Mouse (Mus musculus) ES-E14 (cell line): ENCODE measurements around the gene Klk15. TPM values are rescaled to one million over a fixed set of nuclear protein-coding genes. Genes with fewer than 3 reads are reported as not detected.

ENCODE experiments used
- DNase-seq: peaks from one replicate; pipeline ENCODE4 v3.0.0-alpha.2; 2013; ENCODE audit warnings: low read depth, low spot score
- H3K27ac ChIP-seq: 2 replicates; pipeline ENCODE4 v1.5.1; 2012; ENCODE audit warnings: low read depth, mild to moderate bottlenecking, low read length, moderate library complexity, mixed read lengths; ENCODE audit not compliant: poor library complexity, insufficient read depth, severe bottlenecking
- H3K36me3 ChIP-seq: 2 replicates; pipeline ENCODE4 v1.6.1; 2012; ENCODE audit warnings: mild to moderate bottlenecking, low read length, moderate library complexity, mixed read lengths; ENCODE audit not compliant: control insufficient read depth, poor library complexity, insufficient read depth, severe bottlenecking
- H3K4me1 ChIP-seq, 2 experiments: fragments of 150-350 bp in 1 of 2; sonication (generic) in 1 of 2; 2 replicates each; pipeline ENCODE4 v1.6.1; 2012; ENCODE audit warnings: low read length in 2 of 2, mild to moderate bottlenecking in 1 of 2, mixed read lengths in 1 of 2; ENCODE audit not compliant: control insufficient read depth in 2 of 2, insufficient read depth in 2 of 2, poor library complexity in 1 of 2
- H3K4me3 ChIP-seq, 2 experiments: fragments of 150-350 bp in 1 of 2; sonication (generic) in 1 of 2; 2 replicates each; pipeline ENCODE4 v1.5.1; 2012; ENCODE audit warnings: low read length in 2 of 2, low read depth in 1 of 2, mild to moderate bottlenecking in 1 of 2, mixed read lengths in 1 of 2; ENCODE audit not compliant: insufficient read depth in 1 of 2, poor library complexity in 1 of 2, severe bottlenecking in 1 of 2
- H3K9ac ChIP-seq: 2 replicates; pipeline ENCODE4 v1.6.1; 2012; ENCODE audit warnings: low read depth, mild to moderate bottlenecking, low read length, mixed read lengths; ENCODE audit not compliant: poor library complexity, insufficient read depth, severe bottlenecking
- H3K9me3 ChIP-seq: fragments of 150-350 bp; sonication (generic); 2 replicates; pipeline ENCODE4 v1.6.1; 2012; ENCODE audit warnings: low read depth, mild to moderate bottlenecking, low read length; ENCODE audit not compliant: control insufficient read depth, insufficient read depth
- CHD2 ChIP-seq: IDR thresholded peaks from 2 replicates; pipeline ENCODE4 v1.6.1; 2014; ENCODE audit warnings: mild to moderate bottlenecking, low read depth, low read length, inconsistent platforms
- HCFC1 ChIP-seq: IDR thresholded peaks from 2 replicates; pipeline ENCODE4 v1.6.1; 2012; ENCODE audit warnings: low read length, inconsistent platforms, borderline replicate concordance; ENCODE audit not compliant: insufficient read depth
- MAFK ChIP-seq: IDR thresholded peaks from 2 replicates; pipeline ENCODE4 v1.6.1; 2014; ENCODE audit warnings: mild to moderate bottlenecking, low read depth, low read length, inconsistent platforms; ENCODE audit not compliant: insufficient read depth
- ZC3H11A ChIP-seq: IDR thresholded peaks from 2 replicates; pipeline ENCODE4 v1.6.1; 2012; ENCODE audit warnings: low read depth, mild to moderate bottlenecking, inconsistent platforms, low read length, borderline replicate concordance
- ZNF384 ChIP-seq: IDR thresholded peaks from 2 replicates; pipeline ENCODE4 v1.6.1; 2012; ENCODE audit warnings: low read depth, low read length, inconsistent platforms
- in situ Hi-C, 2 experiments: fragments of 600-800 bp; cut with MboI; formaldehyde crosslinking; loops; one replicate each; pipeline ENCODE4 v1.15.1; 2025; ENCODE audit warnings: low sequenced_read_pairs in 2 of 2, inconsistent platforms in 1 of 2; ENCODE audit not compliant: unreplicated experiment in 2 of 2
- total RNA-seq: library from RNA; depleted of rRNA; stranded (reverse); fragments of 300-350 nt; gene quantifications from 2 replicates; pipeline ENCODE4 v1.2.3, GENCODE M21; 2012

Gene Klk15
- total RNA-seq, 1 experiment: not detected

- DNase-seq: no peak
- TF ChIP-seq MAFK (no peak), CHD2 (no peak), ZNF384 (no peak), ZC3H11A (no peak), HCFC1 (no peak)
- in situ Hi-C loops: no loop called here
These were observed 15.1 kb upstream of the Klk15 start for GRCm38 (mm10) chr7:43918426-43918825.

GRCm38 (mm10) chr7:43918871-43919270, 14.7 kb upstream of the Klk15 start:
- no peaks in the 10 kb centered on the region for H3K9me3 ChIP-seq
- H3K4me1 ChIP-seq: peaks cover 0 to 1% of the 10 kb centered on the region in 2 experiments; a peak in 1 of 4 replicates
- in situ Hi-C loops: no loop called here
- no peaks in the 10 kb centered on the region for H3K36me3 ChIP-seq
- no peak overlapping the region for H3K27ac ChIP-seq
- TF ChIP-seq CHD2 (no peak), ZNF384 (no peak), HCFC1 (no peak), MAFK (no peak), ZC3H11A (no peak)
- H3K4me3 ChIP-seq: no peak overlapping the region
- H3K9ac ChIP-seq: no peak overlapping the region
- DNase-seq: no peak

More at GRCm38 (mm10) chr7:43918426-43918825, 15.1 kb upstream of the Klk15 start:
- H3K4me1 ChIP-seq: peaks cover 0 to 1% of the 10 kb centered on the region in 2 experiments; a peak in 1 of 4 replicates
- no peak overlapping the region for H3K27ac ChIP-seq
- no peaks in the 10 kb centered on the region for H3K36me3 ChIP-seq
- no peaks in the 10 kb centered on the region for H3K9me3 ChIP-seq
- H3K4me3 ChIP-seq: no peak overlapping the region
- no peak overlapping the region for H3K9ac ChIP-seq

GRCm38 (mm10) chr7:43919559-43920451, 13.7 kb upstream of the Klk15 start:
- no peak overlapping the region for H3K27ac ChIP-seq
- no peak for TF ChIP-seq ZNF384
- no peak for TF ChIP-seq CHD2
- TF ChIP-seq ZC3H11A: 0 out of 2 replicates have a peak, but pooled peaks have one; percentile 25
- TF ChIP-seq HCFC1: no peak
- TF ChIP-seq MAFK: no peak
- H3K9ac ChIP-seq: no peak overlapping the region
- H3K36me3 ChIP-seq: no peaks in the 10 kb centered on the region
- in situ Hi-C loops: no loop called here
- peaks cover 0 to 1% of the 10 kb centered on the region in 2 experiments; a peak in 1 of 4 replicates for H3K4me1 ChIP-seq
- no peak overlapping the region for H3K4me3 ChIP-seq
- DNase-seq: peak; percentile 51
- no peaks in the 10 kb centered on the region for H3K9me3 ChIP-seq

GRCm38 (mm10) chr7:43920582-43920981, 13.0 kb upstream of the Klk15 start:
- H3K9me3 ChIP-seq: no peaks in the 10 kb centered on the region
- H3K4me3 ChIP-seq: no peak overlapping the region
- no peaks in the 10 kb centered on the region for H3K36me3 ChIP-seq
- no peak for TF ChIP-seq HCFC1
- no peak for TF ChIP-seq CHD2
- no peak for TF ChIP-seq MAFK
- TF ChIP-seq ZC3H11A: no peak
- no peak for TF ChIP-seq ZNF384
- no peak overlapping the region for H3K27ac ChIP-seq
- H3K9ac ChIP-seq: no peak overlapping the region
- peaks cover 0 to 1% of the 10 kb centered on the region in 2 experiments; a peak in 1 of 4 replicates for H3K4me1 ChIP-seq
- in situ Hi-C loops: no loop called here
- no peak for DNase-seq
